ENCODE assay signal across 8 mouse cellular contexts in genomic region chr9:50555094-50555446, GRCm38 (mm10). TPM values are rescaled to one million over a fixed set of nuclear protein-coding genes. Genes with fewer than 3 reads are reported as not detected.
DNase-seq lines count a peak whose midpoint lies in the region; ATAC-seq and TF ChIP-seq lines count a peak whose summit lies in the region.

Bco2 (minus strand) TSS chr9:50555181.

- H3K9me3 ChIP-seq in heart, postnatal 0 days (replicated peaks; ENCODE audit: control insufficient read depth, low read length), result no peaks in the 10 kb centered on the region
- no peaks in the 10 kb centered on the region for H3K9me3 ChIP-seq in intestine, embryonic 14.5 days (ENCODE audit: control insufficient read depth, low read length)
- H3K9me3 ChIP-seq in midbrain, embryonic 13.5 days, result no peaks in the 10 kb centered on the region

- no peak within 1 kb of the TSS for H3K9ac ChIP-seq in heart, postnatal 0 days (replicated peaks; ENCODE audit: low read depth, low read length)
- no peak within 1 kb of the TSS for H3K9ac ChIP-seq in intestine, embryonic 14.5 days (ENCODE audit: low read length)
- peak within 1 kb of the TSS; percentile 47 for H3K9ac ChIP-seq in midbrain, embryonic 13.5 days (replicated peaks)

- no peak within 1 kb of the TSS for H3K27ac ChIP-seq in heart, postnatal 0 days (ENCODE audit: low read depth)
- H3K27ac ChIP-seq in cortical plate, adult 2 months (ENCODE audit: insufficient read depth, low read length), result peak within 1 kb of the TSS; percentile 94
- peak within 1 kb of the TSS; percentile 4; the same call in 1 of the 2 replicates for H3K27ac ChIP-seq in intestine, embryonic 14.5 days (ENCODE audit: low read depth)
- H3K27ac ChIP-seq in midbrain, embryonic 13.5 days, result peak within 1 kb of the TSS; percentile 85

- DNase-seq in heart, postnatal 0 days (ENCODE audit: low spot score), result no peak
- no peak for DNase-seq in heart, postnatal 36 days
- no peak for DNase-seq in intestine, embryonic 14.5 days (ENCODE audit: low spot score)
- no peak for DNase-seq in cerebellum, adult 18-20 months
- no peak for DNase-seq in urinary bladder, postnatal 25 days (ENCODE audit: low spot score)

- no peaks in the 10 kb centered on the region for H3K36me3 ChIP-seq in heart, postnatal 0 days (replicated peaks; ENCODE audit: control insufficient read depth, insufficient read depth, low read length)
- H3K36me3 ChIP-seq in intestine, embryonic 14.5 days (ENCODE audit: control insufficient read depth, insufficient read depth, low read length), result no peaks in the 10 kb centered on the region
- no peaks in the 10 kb centered on the region for H3K36me3 ChIP-seq in midbrain, embryonic 13.5 days

- no peak within 1 kb of the TSS for H3K4me3 ChIP-seq in heart, postnatal 0 days (ENCODE audit: low read depth, low read length)
- H3K4me3 ChIP-seq in cortical plate, adult 2 months (ENCODE audit: insufficient read depth, low read length), result peak within 1 kb of the TSS; percentile 45
- H3K4me3 ChIP-seq in intestine, embryonic 14.5 days (ENCODE audit: low read depth, low read length), result no peak within 1 kb of the TSS
- H3K4me3 ChIP-seq in midbrain, embryonic 13.5 days (replicated peaks), result peak within 1 kb of the TSS; percentile 27

- TF ChIP-seq CTCF in heart, postnatal 0 days (IDR thresholded peaks at IDR 0.05; ENCODE audit: low read depth), result no peak
- no peak for TF ChIP-seq CTCF in cortical plate, adult 2 months (IDR thresholded peaks at IDR 0.05; ENCODE audit: extremely low read depth, insufficient read depth, low read length)

- TF ChIP-seq EP300 in heart, postnatal 0 days (IDR thresholded peaks at IDR 0.05; ENCODE audit: low read depth), result no peak

- intact Hi-C loops in heart, postnatal 36 days (cut with DNase I), result no loop called here

- 50% methylated on average over 2 of the region's 2 CpGs for WGBS in heart, postnatal 0 days
- 38% methylated on average over 2 of the region's 2 CpGs for WGBS in intestine, embryonic 14.5 days
- WGBS in midbrain, embryonic 13.5 days, result 8% methylated on average over 2 of the region's 2 CpGs

- H3K4me1 ChIP-seq in heart, postnatal 0 days (ENCODE audit: control insufficient read depth, insufficient read depth), result no peaks in the 10 kb centered on the region
- H3K4me1 ChIP-seq in cortical plate, adult 2 months (ENCODE audit: control insufficient read depth, insufficient read depth, low read length), result peaks cover 3% of the 10 kb centered on the region; the same call in 1 of the 2 replicates
- no peaks in the 10 kb centered on the region for H3K4me1 ChIP-seq in intestine, embryonic 14.5 days (replicated peaks; ENCODE audit: control insufficient read depth, insufficient read depth, low read length)
- peaks cover 20% of the 10 kb centered on the region for H3K4me1 ChIP-seq in midbrain, embryonic 13.5 days (replicated peaks)

- no peak for ATAC-seq in heart, postnatal 0 days (ENCODE audit: insufficient read depth, low read depth)
- no peak for ATAC-seq in intestine, embryonic 14.5 days (replicated peaks; ENCODE audit: low FRiP score, low TSS enrichment, low read depth)
- peak; percentile 81 for ATAC-seq in midbrain, embryonic 13.5 days
- ATAC-seq in megakaryocyte progenitor cell, adult 5-6 weeks (replicated peaks; ENCODE audit: poor library complexity), result no peak

- H3K27me3 ChIP-seq in heart, postnatal 0 days (ENCODE audit: control insufficient read depth, insufficient read depth, low read length), result no peaks in the 10 kb centered on the region
- no peaks in the 10 kb centered on the region for H3K27me3 ChIP-seq in intestine, embryonic 14.5 days (replicated peaks; ENCODE audit: control insufficient read depth, insufficient read depth, low read length)
- H3K27me3 ChIP-seq in midbrain, embryonic 13.5 days, result no peaks in the 10 kb centered on the region

- peak within 1 kb of the TSS; percentile 4; the same call in 1 of the 2 replicates for H3K4me2 ChIP-seq in heart, postnatal 0 days (ENCODE audit: low read depth, low read length)
- peak within 1 kb of the TSS; percentile 32; the same call in 1 of the 2 replicates for H3K4me2 ChIP-seq in intestine, embryonic 14.5 days (ENCODE audit: low read length)
- H3K4me2 ChIP-seq in midbrain, embryonic 13.5 days (replicated peaks), result peak within 1 kb of the TSS; percentile 51

- TF ChIP-seq POLR2A in cortical plate, adult 2 months (IDR thresholded peaks at IDR 0.05; ENCODE audit: extremely low read depth, insufficient read depth, low read length), result no peak

RNA-seq across cellular contexts. Expression of gene Bco2, which starts in this region (rescaled TPM):
- total RNA-seq in heart, postnatal 0 days (2014; rRNA removed; ENCODE audit: low replicate concordance), result not detected in 2 replicates
- polyA plus RNA-seq in heart, postnatal 0 days (2015; fragmentation: Nextera tagmentation; extraction: Ambion mirVana), result 0.07 TPM in 1 of 2 replicates, not detected in the other
- total RNA-seq in heart, postnatal 36 days (2021), result under 1 TPM; 0.42 to 0.49 TPM
- 4.3 TPM in 2 replicates for polyA plus RNA-seq in cortical plate, adult 2 months (2012; rRNA removed)
- polyA plus RNA-seq in intestine, embryonic 14.5 days (2014; fragmentation: Nextera tagmentation; extraction: Ambion mirVana), result 0.32 and 0.41 TPM in 2 replicates
- polyA plus RNA-seq in midbrain, embryonic 13.5 days (2015; fragmentation: Nextera tagmentation; extraction: Ambion mirVana), result 0.28 and 0.34 TPM in 2 replicates
- total RNA-seq in megakaryocyte progenitor cell, adult 5-6 weeks (2015), result 0.35 and 1.2 TPM in 2 replicates
- 0.21 and 0.61 TPM in 2 replicates for total RNA-seq in megakaryocyte progenitor cell, adult 5-6 weeks (2017)

Comparison
In these comparisons a context has a peak if more than half of its experiments do, and no peak if none do; other contexts are left out.
1. Peak in ATAC-seq, H3K4me3 ChIP-seq, H3K27ac ChIP-seq, H3K9ac ChIP-seq and H3K4me2 ChIP-seq in midbrain, embryonic 13.5 days; RNA of the gene not detected or under 1 TPM.